Mouse (Mus musculus) limb, embryonic 14.5 days (tissue): ENCODE data around the gene Gm10382. TPM values are rescaled to one million over a fixed set of nuclear protein-coding genes. Genes with fewer than 3 reads are reported as not detected.

Source experiments
- ATAC-seq: fragments of 200-750 bp; cut with Nextera tagmentation; 2 replicates; pipeline ENCODE4 v1.8.0; 2017; ENCODE audit warnings: low read depth, moderate number of reproducible peaks, moderate TSS enrichment; ENCODE audit not compliant: low FRiP score
- DNase-seq: peaks from one replicate; pipeline ENCODE4 v3.0.0-alpha.2; 2015; ENCODE audit warnings: low spot score
- H3K27ac ChIP-seq: fragments of 300-500 bp; sonication (generic); replicated peaks from 2 replicates; pipeline ENCODE4 v1.5.1; 2014; ENCODE audit warnings: low read depth, mild to moderate bottlenecking, low read length, moderate library complexity, mixed read lengths
- H3K27me3 ChIP-seq: fragments of 300-500 bp; sonication (generic); 2 replicates; pipeline ENCODE4 v1.6.1; 2014; ENCODE audit warnings: low read length, mixed read lengths; ENCODE audit not compliant: control insufficient read depth, insufficient read depth
- H3K36me3 ChIP-seq: fragments of 300-500 bp; sonication (generic); 2 replicates; pipeline ENCODE4 v1.6.1; 2014; ENCODE audit warnings: mild to moderate bottlenecking, low read length, moderate library complexity, mixed read lengths; ENCODE audit not compliant: control insufficient read depth, insufficient read depth
- H3K4me1 ChIP-seq: fragments of 300-500 bp; sonication (generic); 2 replicates; pipeline ENCODE4 v1.6.1; 2014; ENCODE audit warnings: antibody characterized with exemption, low read length, mixed read lengths; ENCODE audit not compliant: control insufficient read depth, insufficient read depth
- H3K4me2 ChIP-seq: fragments of 300-500 bp; sonication (generic); replicated peaks from 2 replicates; pipeline ENCODE4 v1.6.1; 2014; ENCODE audit warnings: low read depth, mild to moderate bottlenecking, low read length, moderate library complexity; ENCODE audit not compliant: severe bottlenecking
- H3K4me3 ChIP-seq: fragments of 300-500 bp; sonication (generic); replicated peaks from 2 replicates; pipeline ENCODE4 v1.5.1; 2014; ENCODE audit warnings: low read length
- H3K9ac ChIP-seq: fragments of 300-500 bp; sonication (generic); 2 replicates; pipeline ENCODE4 v1.6.1; 2014; ENCODE audit warnings: mild to moderate bottlenecking, low read depth, low read length, moderate library complexity; ENCODE audit not compliant: severe bottlenecking
- H3K9me3 ChIP-seq: fragments of 300-500 bp; sonication (generic); 2 replicates; pipeline ENCODE4 v1.6.1; 2016; ENCODE audit warnings: low read length; ENCODE audit not compliant: control insufficient read depth
- POLR2A ChIP-seq: fragments of 200-500 bp; IDR thresholded peaks from 2 replicates; pipeline ENCODE4 v1.8.0; 2012; ENCODE audit warnings: inconsistent platforms, mild to moderate bottlenecking, moderate library complexity, borderline replicate concordance; ENCODE audit not compliant: insufficient read depth, insufficient read length; ENCODE audit errors: extremely low read depth
- WGBS: fragments of 180-500 bp; shearing (Covaris S2); extraction: QIAGEN DNeasy Blood & Tissue Kit; methylation state at CpG from one replicate; pipeline ENCODE4 v1.1.7; 2014; 5-methylcytosine and 5-hydroxymethylcytosine counted together
- polyA plus RNA-seq, 2 experiments: library from polyadenylated mRNA; depleted of rRNA in 1 of 2; stranded (reverse) in 1 of 2; unstranded in 1 of 2; fragments of >200 nt; fragmentation: Nextera tagmentation in 1 of 2; extraction: Ambion mirVana in 1 of 2; gene quantifications; 2 replicates each; pipeline versions ENCODE4 v1.2.1 to v1.2.3; 2012 to 2014

Gene Gm10382
- polyA plus RNA-seq, 2 experiments: 0.08 to 0.45 TPM

GRCm38 (mm10) chr5:125370950-125371693 lies 18.0 kb upstream of the Gm10382 start:
- ATAC-seq (no peak), DNase-seq (no peak)
- Histone ChIP-seq H3K9me3 (no peaks in the 10 kb centered on the region), H3K27me3 (no peaks in the 10 kb centered on the region), H3K4me2 (no peak overlapping the region), H3K27ac (no peak overlapping the region), H3K36me3 (no peaks in the 10 kb centered on the region), H3K4me3 (no peak overlapping the region), H3K9ac (no peak overlapping the region), H3K4me1 (no peaks in the 10 kb centered on the region)
- WGBS: 62% methylated on average over 7 of the region's 7 CpGs
- TF ChIP-seq POLR2A: no peak

- Histone ChIP-seq H3K36me3 (no peaks in the 10 kb centered on the region), H3K4me2 (no peak overlapping the region), H3K4me1 (no peaks in the 10 kb centered on the region), H3K9me3 (no peaks in the 10 kb centered on the region), H3K27me3 (no peaks in the 10 kb centered on the region), H3K4me3 (no peak overlapping the region), H3K27ac (no peak overlapping the region), H3K9ac (no peak overlapping the region)
- ATAC-seq (no peak), DNase-seq (no peak)
- TF ChIP-seq POLR2A: no peak
- WGBS: 81% methylated on average over 4 of the region's 4 CpGs
These were observed 17.1 kb upstream of the Gm10382 start for GRCm38 (mm10) chr5:125372027-125372426.

GRCm38 (mm10) chr5:125375871-125376270 lies 13.3 kb upstream of the Gm10382 start:
- Histone ChIP-seq H3K27ac (no peak overlapping the region), H3K27me3 (no peaks in the 10 kb centered on the region), H3K36me3 (no peaks in the 10 kb centered on the region), H3K9ac (no peak overlapping the region), H3K4me1 (no peaks in the 10 kb centered on the region), H3K9me3 (no peaks in the 10 kb centered on the region), H3K4me2 (no peak overlapping the region), H3K4me3 (no peak overlapping the region)
- ATAC-seq: no peak
- DNase-seq: no peak
- no peak for TF ChIP-seq POLR2A
- WGBS: 87% methylated on average over 2 of the region's 2 CpGs

GRCm38 (mm10) chr5:125377214-125377613 lies 11.9 kb upstream of the Gm10382 start:
- 73% methylated on average over 7 of the region's 7 CpGs for WGBS
- DNase-seq: no peak
- no peak overlapping the region for H3K27ac ChIP-seq
- no peaks in the 10 kb centered on the region for H3K4me1 ChIP-seq
- H3K9ac ChIP-seq: no peak overlapping the region
- no peak overlapping the region for H3K4me2 ChIP-seq
- ATAC-seq: no peak
- H3K36me3 ChIP-seq: no peaks in the 10 kb centered on the region
- no peaks in the 10 kb centered on the region for H3K27me3 ChIP-seq
- H3K9me3 ChIP-seq: no peaks in the 10 kb centered on the region
- TF ChIP-seq POLR2A: no peak
- no peak overlapping the region for H3K4me3 ChIP-seq

- 80% methylated on average over 5 of the region's 5 CpGs for WGBS
- H3K9ac ChIP-seq: no peak overlapping the region
- no peaks in the 10 kb centered on the region for H3K27me3 ChIP-seq
- H3K27ac ChIP-seq: no peak overlapping the region
- H3K36me3 ChIP-seq: no peaks in the 10 kb centered on the region
- no peaks in the 10 kb centered on the region for H3K9me3 ChIP-seq
- H3K4me3 ChIP-seq: no peak overlapping the region
- DNase-seq (no peak), ATAC-seq (no peak)
- TF ChIP-seq POLR2A: no peak
- H3K4me2 ChIP-seq: no peak overlapping the region
- H3K4me1 ChIP-seq: no peaks in the 10 kb centered on the region
These were observed 10.2 kb upstream of the Gm10382 start for GRCm38 (mm10) chr5:125378919-125379318.
